Mouse (Mus musculus) heart, adult 2 months (tissue): Measurements from ENCODE around the gene Gpr22. TPM values are rescaled to one million over a fixed set of nuclear protein-coding genes. Genes with fewer than 3 reads are reported as not detected.

Experiments
- DNase-seq, 2 experiments: peaks; one replicate each; pipeline ENCODE4 v3.0.0; 2021
- H3K27ac ChIP-seq: fragments of 200-600 bp; 2 replicates; pipeline ENCODE4 v1.8.1; 2022
- H3K27me3 ChIP-seq: fragments of 200-500 bp; 2 replicates; pipeline ENCODE4 v1.6.1; 2012; ENCODE audit warnings: mild to moderate bottlenecking, low read length, inconsistent platforms, mixed read lengths; ENCODE audit not compliant: control insufficient read depth, insufficient read depth
- H3K36me3 ChIP-seq: fragments of 200-500 bp; 2 replicates; pipeline ENCODE4 v1.6.1; 2012; ENCODE audit warnings: low read length, inconsistent platforms; ENCODE audit not compliant: control insufficient read depth, insufficient read depth
- H3K4me1 ChIP-seq: fragments of 200-500 bp; 2 replicates; pipeline ENCODE4 v1.6.1; 2011; ENCODE audit warnings: low read length; ENCODE audit not compliant: control insufficient read depth, insufficient read depth
- H3K4me3 ChIP-seq: fragments of 200-600 bp; 2 replicates; pipeline ENCODE4 v1.8.1; 2022
- H3K79me2 ChIP-seq: fragments of 200-500 bp; replicated peaks from 2 replicates; pipeline ENCODE4 v1.6.1; 2012; ENCODE audit warnings: mild to moderate bottlenecking, inconsistent platforms, low read length, moderate library complexity, mixed read lengths; ENCODE audit not compliant: control insufficient read depth, insufficient read depth
- H3K9ac ChIP-seq: fragments of 200-500 bp; 2 replicates; pipeline ENCODE4 v1.6.1; 2012; ENCODE audit warnings: low read depth, mild to moderate bottlenecking, control low read depth, inconsistent platforms, low read length, mixed read lengths
- CTCF ChIP-seq: fragments of 200-600 bp; IDR thresholded peaks from 2 replicates; pipeline ENCODE4 v1.8.1; 2022; ENCODE audit warnings: antibody characterized with exemption, mild to moderate bottlenecking, moderate library complexity
- EP300 ChIP-seq: fragments of 200-500 bp; IDR thresholded peaks from 2 replicates; pipeline ENCODE4 v1.6.1; 2011; ENCODE audit warnings: low read depth, low read length, control low read depth; ENCODE audit not compliant: insufficient read depth
- POLR2A ChIP-seq: fragments of 200-500 bp; IDR thresholded peaks from 2 replicates; pipeline ENCODE4 v1.6.1; 2011; ENCODE audit warnings: mild to moderate bottlenecking, low read depth, low read length, control low read depth; ENCODE audit not compliant: insufficient read depth
- WGBS: fragments of 180-500 bp; shearing (Covaris S2); methylation state at CpG from one replicate; pipeline ENCODE4 v1.1.7; 2018; 5-methylcytosine and 5-hydroxymethylcytosine counted together
- intact Hi-C: fragments of 180-260 bp; cut with DNase I; formaldehyde crosslinking; loops from one replicate; pipeline ENCODE4 v1.15.1; 2025
- polyA plus RNA-seq: library from polyadenylated mRNA; depleted of rRNA; stranded (reverse); fragments of >200 nt; gene quantifications from 2 replicates; pipeline ENCODE4 v1.2.3, GENCODE M21; 2012
- total RNA-seq, 2 experiments: library from RNA; stranded (reverse); gene quantifications; 2 replicates each; pipeline ENCODE4 v1.2.3; 2021

Gpr22 gene
- total and polyA plus RNA-seq, 3 experiments, result 12.4 to 29.6 (median 19.0) TPM

DNA sequence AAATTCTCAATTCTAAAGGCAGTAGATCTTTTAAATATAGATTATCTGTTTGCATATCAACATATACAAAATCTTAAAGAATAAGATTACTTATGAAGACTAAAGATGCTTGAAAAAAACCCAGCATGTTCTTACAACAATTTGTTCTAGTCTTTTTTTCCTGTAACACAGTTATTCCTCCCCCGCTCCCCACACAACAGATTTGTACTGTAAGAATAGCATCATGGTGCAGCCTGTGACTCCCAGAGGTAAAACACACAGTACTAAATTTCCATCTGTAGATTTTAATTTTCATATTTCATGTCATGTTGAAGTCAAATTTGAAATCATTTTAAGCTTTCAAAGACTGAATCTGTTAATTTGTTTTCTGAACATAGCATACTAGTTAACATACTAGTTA, 16.4 kb upstream of the Gpr22 start:
- intact Hi-C loops, result no loop called here
- no peak for DNase-seq
- 90% methylated on average over 1 of the region's 1 CpGs for WGBS
- Histone ChIP-seq H3K9ac (no peak overlapping the region), H3K4me3 (no peak overlapping the region), H3K27me3 (no peaks in the 10 kb centered on the region), H3K79me2 (no peaks in the 10 kb centered on the region), H3K36me3 (peaks cover 3% of the 10 kb centered on the region), H3K4me1 (no peaks in the 10 kb centered on the region; the same call in 1 of the 2 replicates), H3K27ac (no peak overlapping the region)
- TF ChIP-seq CTCF (no peak), POLR2A (no peak), EP300 (no peak)

DNA sequence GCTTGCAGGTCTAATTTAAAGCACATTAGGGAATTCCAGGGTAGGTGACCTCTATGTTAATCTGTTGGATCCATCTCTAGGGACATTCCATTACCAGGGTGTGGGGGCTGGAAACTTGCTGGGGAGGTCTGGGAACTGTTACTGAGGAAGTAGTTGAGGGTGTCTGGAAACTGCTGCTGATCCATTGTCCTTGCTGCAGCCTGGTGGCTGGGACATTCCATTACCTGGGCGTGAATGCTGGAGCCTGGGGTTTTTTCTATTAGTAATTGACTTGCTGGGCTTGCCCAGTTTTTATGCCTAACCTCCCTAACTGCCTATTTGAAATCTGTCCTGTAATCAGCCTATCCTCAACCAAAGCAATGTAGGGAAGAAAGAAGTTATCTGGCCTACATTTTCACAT, 13.0 kb upstream of the Gpr22 start:
- Histone ChIP-seq H3K4me3 (no peak overlapping the region), H3K27me3 (no peaks in the 10 kb centered on the region), H3K9ac (no peak overlapping the region), H3K79me2 (no peaks in the 10 kb centered on the region), H3K27ac (no peak overlapping the region), H3K4me1 (no peaks in the 10 kb centered on the region; the same call in 1 of the 2 replicates), H3K36me3 (peaks cover 4% of the 10 kb centered on the region)
- intact Hi-C loops, result loop anchor here (5.0 kb wide), 1 partner anchor 121 kb away; no protein-coding TSS in a partner anchor
- no peak for TF ChIP-seq CTCF
- TF ChIP-seq EP300, result no peak
- no peak for TF ChIP-seq POLR2A
- 73% methylated on average over 1 of the region's 1 CpGs for whole genome bisulfite sequencing
- DNase-seq, result no peak

GRCm38 (mm10) chr12:31725511-31726275, 11.9 kb upstream of the Gpr22 start:
- Histone ChIP-seq H3K36me3 (peaks cover 4% of the 10 kb centered on the region), H3K27ac (peak overlapping the region; percentile 62), H3K27me3 (no peaks in the 10 kb centered on the region), H3K4me1 (peaks cover 1% of the 10 kb centered on the region), H3K9ac (no peak overlapping the region), H3K79me2 (no peaks in the 10 kb centered on the region), H3K4me3 (no peak overlapping the region)
- TF ChIP-seq EP300, result peak; percentile 91
- no peak for TF ChIP-seq CTCF
- WGBS, result 77% methylated on average over 12 of the region's 12 CpGs
- intact Hi-C loops, result loop anchor here (5.0 kb wide), 1 partner anchor 122 kb away; no protein-coding TSS in a partner anchor
- DNase-seq, result peak in 1 of 2 experiments; percentile 76

GRCm38 (mm10) chr12:31724576-31724975, 10.8 kb upstream of the Gpr22 start:
- intact Hi-C loops, result no loop called here
- WGBS, result 88% methylated on average over 3 of the region's 3 CpGs
- H3K4me3 ChIP-seq, result no peak overlapping the region
- H3K9ac ChIP-seq, result no peak overlapping the region
- peaks cover 3% of the 10 kb centered on the region for H3K4me1 ChIP-seq
- no peaks in the 10 kb centered on the region for H3K79me2 ChIP-seq
- TF ChIP-seq EP300, result no peak
- no peak for TF ChIP-seq CTCF
- TF ChIP-seq POLR2A, result no peak
- H3K27me3 ChIP-seq, result no peaks in the 10 kb centered on the region
- no peak for DNase-seq
- peaks cover 7% of the 10 kb centered on the region for H3K36me3 ChIP-seq
- peak overlapping the region; percentile 62; the same call in 1 of the 2 replicates for H3K27ac ChIP-seq

- intact Hi-C loops, result loop anchor here (1.0 to 10.0 kb wide), 4 partner anchors 155 to 345 kb away; no protein-coding TSS in a partner anchor
- Histone ChIP-seq H3K27me3 (no peaks in the 10 kb centered on the region), H3K4me3 (no peak overlapping the region), H3K79me2 (no peaks in the 10 kb centered on the region), H3K4me1 (peaks cover 6% of the 10 kb centered on the region), H3K27ac (peak overlapping the region; percentile 29; the same call in 1 of the 2 replicates), H3K36me3 (0 out of 2 replicates have a peak, but pooled peaks cover 3% of the 10 kb centered on the region), H3K9ac (no peak overlapping the region)
- WGBS, result 63% methylated on average over 1 of the region's 1 CpGs
- no peak for TF ChIP-seq POLR2A
- TF ChIP-seq EP300, result 0 out of 2 replicates have a peak, but pooled peaks have one; percentile 29
- peak; percentile 82 for TF ChIP-seq CTCF
- no peak for DNase-seq
These were observed 6.0 kb upstream of the Gpr22 start for GRCm38 (mm10) chr12:31719586-31720275.

DNA sequence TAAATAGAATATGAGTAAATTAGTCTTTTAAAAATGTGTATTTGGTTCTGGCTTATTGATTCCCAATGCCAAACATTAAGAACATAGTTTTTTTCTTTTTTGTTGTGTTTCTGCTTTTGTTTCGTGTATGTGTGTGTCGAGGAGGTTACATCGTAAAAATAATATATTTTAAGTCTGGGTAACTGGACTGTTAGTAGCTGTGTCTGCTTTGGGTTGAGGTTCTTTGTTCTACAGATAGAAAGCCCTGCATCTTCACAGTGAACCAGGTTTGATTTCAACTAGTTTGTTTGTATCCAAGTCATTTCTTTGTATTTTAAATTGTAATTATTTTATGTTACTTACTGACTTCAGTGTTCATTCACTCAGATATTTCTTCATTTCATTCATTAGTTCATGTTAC, 323 bp upstream of the Gpr22 start:
- peaks cover 1% of the 10 kb centered on the region for H3K4me1 ChIP-seq
- 81% methylated on average over 3 of the region's 3 CpGs for WGBS
- no peak for DNase-seq
- H3K27me3 ChIP-seq, result no peaks in the 10 kb centered on the region
- no peak overlapping the region for H3K4me3 ChIP-seq
- H3K79me2 ChIP-seq, result no peaks in the 10 kb centered on the region
- H3K9ac ChIP-seq, result no peak overlapping the region
- TF ChIP-seq POLR2A (no peak), EP300 (no peak), CTCF (no peak)
- peaks cover 2% of the 10 kb centered on the region for H3K36me3 ChIP-seq
- peak overlapping the region; percentile 56 for H3K27ac ChIP-seq
- intact Hi-C loops, result loop anchor here (2.0 to 10.0 kb wide), 3 partner anchors 59 to 339 kb away; partner anchors contain the start of genes Cog5 and Dus4l
